Mouse (Mus musculus) spleen, postnatal 10 days (tissue): ENCODE measurements around the gene Gm36210.
"Not testable (repeated sequence)": the region's sequence is repeated elsewhere in the genome, so short reads cannot be mapped to it uniquely, and the experiment has no call there.

ENCODE experiments used
- DNase-seq, 2 experiments: peaks; one replicate each; pipeline ENCODE4 v3.0.0; 2021 to 2022; ENCODE audit warnings: low spot score in 2 of 2

The Gm36210 gene

GRCm38 (mm10) chr7:4886680-4887079 lies 19.6 kb downstream of the Gm36210 start:
- no peak for DNase-seq

GRCm38 (mm10) chr7:4879036-4879435 lies 27.3 kb downstream of the Gm36210 start:
- not testable (repeated sequence) for DNase-seq

GRCm38 (mm10) chr7:4878186-4878585 lies 28.1 kb downstream of the Gm36210 start:
- DNase-seq: peak; percentile 19 to 62

- DNase-seq: peak in 1 of 2 experiments; percentile 14
These were observed 29.1 kb downstream of the Gm36210 start for GRCm38 (mm10) chr7:4877226-4877625.

GRCm38 (mm10) chr7:4876753-4877221 lies 29.5 kb downstream of the Gm36210 start, which contains the start of gene Isoc2a:
Gene Isoc2a (plus strand): TSS chr7:4877153.
- peak; percentile 58 to 85 for DNase-seq

GRCm38 (mm10) chr7:4870133-4870532 lies 36.2 kb downstream of the Gm36210 start, which contains the start of gene Isoc2b:
Gene Isoc2b (minus strand): TSS chr7:4870258.
- DNase-seq: no peak

GRCm38 (mm10) chr7:4866631-4867180 lies 39.6 kb downstream of the Gm36210 start:
- DNase-seq: no peak

- DNase-seq: peak; percentile 92 to 96
These were observed 40.5 kb downstream of the Gm36210 start for GRCm38 (mm10) chr7:4865579-4866493.

GRCm38 (mm10) chr7:4865090-4865489 lies 41.2 kb downstream of the Gm36210 start:
- DNase-seq: peak; percentile 22 to 68

- no peak for DNase-seq
These were observed 42.0 kb downstream of the Gm36210 start for GRCm38 (mm10) chr7:4864130-4864845.

GRCm38 (mm10) chr7:4863541-4864080 lies 42.7 kb downstream of the Gm36210 start:
- no peak for DNase-seq

- DNase-seq: no peak
These were observed 43.3 kb downstream of the Gm36210 start for GRCm38 (mm10) chr7:4863041-4863440.

- not testable (repeated sequence) for DNase-seq
These were observed 45.4 kb downstream of the Gm36210 start for GRCm38 (mm10) chr7:4860926-4861325.

- DNase-seq: no peak
These were observed 46.8 kb downstream of the Gm36210 start for GRCm38 (mm10) chr7:4859418-4859978.

- DNase-seq: peak in 1 of 2 experiments; percentile 51
These were observed 49.0 kb downstream of the Gm36210 start for GRCm38 (mm10) chr7:4857321-4857720.

GRCm38 (mm10) chr7:4856508-4856907 lies 49.8 kb downstream of the Gm36210 start:
- no peak for DNase-seq

GRCm38 (mm10) chr7:4853613-4854012 lies 52.7 kb downstream of the Gm36210 start:
- DNase-seq: no peak

GRCm38 (mm10) chr7:4851315-4851688 lies 55.0 kb downstream of the Gm36210 start:
- DNase-seq: no peak

- no peak for DNase-seq
These were observed 55.5 kb downstream of the Gm36210 start for GRCm38 (mm10) chr7:4850621-4851314.

- no peak for DNase-seq
These were observed 56.9 kb downstream of the Gm36210 start for GRCm38 (mm10) chr7:4849372-4849771.
